Mouse (Mus musculus): ENCODE data around the gene Rrad. TPM values are rescaled to one million over a fixed set of nuclear protein-coding genes. Genes with fewer than 3 reads are reported as not detected.

The Rrad gene
- polyA plus RNA-seq, 1 experiment from 2014 or later: 22.8 TPM

DNA sequence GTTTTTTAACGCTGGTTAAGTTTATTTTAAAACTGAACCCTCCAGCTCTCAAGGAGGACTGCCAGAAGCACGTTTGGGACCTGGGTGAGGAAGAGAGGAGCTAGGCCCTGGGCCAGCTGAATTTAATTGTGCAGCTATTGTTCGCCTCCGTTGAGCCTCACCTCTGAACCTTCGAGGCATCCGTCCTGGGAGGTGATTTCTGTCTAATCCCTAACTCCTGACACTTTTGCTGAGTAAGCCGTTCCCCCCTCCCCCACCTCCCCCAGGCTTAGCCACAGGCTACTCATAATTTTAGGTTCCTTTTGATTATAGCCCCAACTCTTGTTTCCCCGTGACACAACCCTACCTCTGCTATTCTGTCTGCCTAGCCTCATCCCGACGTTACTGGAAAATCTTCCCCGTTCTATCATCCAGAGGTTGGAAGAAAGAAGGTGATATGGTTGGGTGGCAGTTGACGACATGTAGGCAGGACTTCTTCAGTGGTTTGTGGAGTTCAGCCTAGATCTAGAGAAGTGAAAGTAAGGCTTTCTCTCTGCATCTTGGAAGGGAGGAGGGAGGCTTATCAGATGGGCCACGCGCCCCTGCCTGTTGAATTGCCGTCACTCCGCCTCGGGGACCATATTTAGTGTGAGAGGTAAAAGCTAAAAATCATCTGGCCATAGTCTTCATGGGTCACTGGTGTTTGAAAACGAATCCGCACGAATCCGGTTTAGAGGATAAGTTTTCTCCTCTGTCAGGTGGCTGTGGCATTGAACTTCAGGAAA, 35.2 kb downstream of the Rrad start:
- 83% methylated on average over 21 of the region's 21 CpGs for WGBS
- ATAC-seq (ENCODE audit: insufficient number of reproducible peaks, low FRiP score, low TSS enrichment, low read depth): no peak

DNA sequence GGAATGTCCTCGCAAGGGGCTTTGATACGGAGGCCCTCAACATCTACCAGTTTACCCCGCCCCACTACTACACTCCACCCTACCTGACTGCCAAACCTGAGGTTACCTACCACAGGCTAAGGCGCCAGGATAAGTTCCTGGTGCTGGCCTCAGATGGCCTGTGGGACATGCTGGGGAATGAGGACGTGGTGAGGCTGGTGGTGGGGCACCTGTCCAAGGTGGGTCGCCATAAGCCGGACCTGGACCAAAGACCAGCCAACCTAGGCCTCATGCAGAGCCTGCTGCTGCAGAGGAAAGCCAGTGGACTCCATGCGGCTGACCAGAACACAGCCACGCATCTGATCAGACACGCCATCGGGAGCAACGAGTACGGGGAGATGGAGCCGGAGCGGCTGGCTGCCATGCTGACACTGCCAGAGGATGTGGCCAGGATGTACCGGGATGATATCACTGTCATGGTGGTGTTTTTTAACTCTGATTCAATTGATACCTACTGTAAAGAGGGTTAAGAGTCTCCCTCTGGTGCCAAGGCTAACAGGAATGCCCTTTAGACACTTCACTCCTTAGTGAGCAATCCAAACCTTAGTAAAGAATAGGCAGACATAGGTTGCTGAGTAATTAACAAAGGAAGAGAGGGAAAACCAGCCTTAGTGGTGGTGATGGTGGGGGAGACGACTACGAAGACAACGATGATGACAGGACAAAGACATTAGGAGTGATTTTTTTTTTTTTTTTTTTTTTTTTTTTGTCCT, 36.3 kb downstream of the Rrad start:
- no peak for ATAC-seq (ENCODE audit: insufficient number of reproducible peaks, low FRiP score, low TSS enrichment, low read depth)
- H3K4me3 ChIP-seq (replicated peaks): no peak overlapping the region
- no peaks in the 10 kb centered on the region for H3K27me3 ChIP-seq
- peaks cover 22% of the 10 kb centered on the region for H3K36me3 ChIP-seq
- H3K27ac ChIP-seq (replicated peaks): no peak overlapping the region
- H3K4me2 ChIP-seq (replicated peaks): no peak overlapping the region
- no peaks in the 10 kb centered on the region for H3K9me3 ChIP-seq (replicated peaks)
- WGBS: 94% methylated on average over 19 of the region's 19 CpGs
- H3K4me1 ChIP-seq: peaks cover 15% of the 10 kb centered on the region
- H3K9ac ChIP-seq: no peak overlapping the region

More for the DNA sequence above, 35.2 kb downstream of the Rrad start:
- Histone ChIP-seq H3K9me3 (replicated peaks) (no peaks in the 10 kb centered on the region), H3K4me1 (peaks cover 11% of the 10 kb centered on the region; the same call in 1 of the 2 replicates), H3K36me3 (peaks cover 22% of the 10 kb centered on the region), H3K9ac (no peak overlapping the region), H3K27ac (replicated peaks) (no peak overlapping the region), H3K27me3 (no peaks in the 10 kb centered on the region), H3K4me2 (replicated peaks) (no peak overlapping the region), H3K4me3 (replicated peaks) (no peak overlapping the region)

DNA sequence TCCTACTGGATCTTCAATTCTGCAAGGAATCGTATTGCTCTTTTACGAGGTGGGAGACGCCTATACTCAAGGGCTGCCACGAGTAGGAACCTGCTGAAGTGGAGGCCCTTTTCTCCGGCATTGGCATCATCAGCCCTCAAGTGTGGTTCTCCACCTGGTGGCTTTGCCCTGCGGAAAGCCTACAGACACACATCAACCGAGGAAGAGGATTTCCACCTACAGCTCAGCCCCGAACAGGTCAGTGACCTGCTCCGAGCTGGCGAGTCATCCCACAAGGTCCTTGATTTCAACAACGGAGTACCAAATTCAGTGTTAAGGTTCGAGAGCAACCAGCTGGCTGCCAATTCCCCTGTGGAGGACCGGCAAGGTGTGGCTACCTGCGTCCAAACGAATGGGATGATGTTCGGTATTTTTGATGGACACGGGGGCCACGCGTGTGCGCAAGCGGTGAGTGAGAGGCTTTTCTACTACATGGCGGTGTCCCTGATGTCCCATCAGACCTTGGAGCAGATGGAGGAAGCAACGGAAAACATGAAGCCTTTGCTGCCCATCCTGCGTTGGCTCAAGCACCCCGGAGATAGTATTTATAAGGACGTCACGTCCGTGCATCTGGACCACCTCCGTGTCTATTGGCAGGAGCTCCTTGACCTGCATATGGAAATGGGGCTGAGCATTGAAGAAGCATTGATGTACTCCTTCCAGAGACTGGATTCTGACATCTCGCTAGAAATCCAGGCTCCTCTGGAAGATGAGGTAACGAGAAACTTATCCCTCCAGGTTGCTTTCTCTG, 37.4 kb downstream of the Rrad start:
- WGBS: 93% methylated on average over 31 of the region's 31 CpGs
- Histone ChIP-seq H3K9ac (no peak overlapping the region), H3K27ac (replicated peaks) (no peak overlapping the region), H3K4me1 (peaks cover 15% of the 10 kb centered on the region), H3K27me3 (no peaks in the 10 kb centered on the region), H3K9me3 (replicated peaks) (no peaks in the 10 kb centered on the region), H3K4me2 (replicated peaks) (no peak overlapping the region), H3K36me3 (peaks cover 22% of the 10 kb centered on the region), H3K4me3 (replicated peaks) (no peak overlapping the region)
- no peak for ATAC-seq (ENCODE audit: insufficient number of reproducible peaks, low FRiP score, low TSS enrichment, low read depth)

DNA sequence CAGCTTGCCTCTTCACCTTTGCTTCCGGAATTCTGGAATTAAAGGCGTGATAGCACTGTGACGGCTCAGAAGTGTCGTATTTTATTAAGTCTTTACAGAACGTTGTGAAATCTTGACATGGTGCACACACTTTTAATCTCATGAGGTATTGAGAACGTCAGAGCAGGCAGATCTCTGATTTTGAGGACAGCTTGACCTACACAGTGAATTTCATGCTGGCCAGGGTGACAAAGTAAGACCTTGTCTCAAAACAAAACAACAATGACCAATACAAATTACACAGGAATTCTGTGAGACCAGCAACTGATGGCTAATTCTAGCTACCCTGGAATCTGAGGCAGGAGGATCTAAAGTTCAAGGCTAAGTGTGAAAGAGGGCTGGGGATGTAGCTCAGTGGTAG, 38.6 kb downstream of the Rrad start:
- no peak for ATAC-seq (ENCODE audit: insufficient number of reproducible peaks, low FRiP score, low TSS enrichment, low read depth)
- 69% methylated on average over 6 of the region's 6 CpGs for WGBS
- Histone ChIP-seq H3K27me3 (no peaks in the 10 kb centered on the region), H3K27ac (replicated peaks) (no peak overlapping the region), H3K4me1 (peaks cover 15% of the 10 kb centered on the region), H3K9ac (no peak overlapping the region), H3K36me3 (peaks cover 22% of the 10 kb centered on the region), H3K4me2 (replicated peaks) (0 out of 2 replicates have a peak overlapping the region, but pooled peaks have one; percentile 83), H3K9me3 (replicated peaks) (no peaks in the 10 kb centered on the region), H3K4me3 (replicated peaks) (peak overlapping the region; percentile 73; the same call in 1 of the 2 replicates)

DNA sequence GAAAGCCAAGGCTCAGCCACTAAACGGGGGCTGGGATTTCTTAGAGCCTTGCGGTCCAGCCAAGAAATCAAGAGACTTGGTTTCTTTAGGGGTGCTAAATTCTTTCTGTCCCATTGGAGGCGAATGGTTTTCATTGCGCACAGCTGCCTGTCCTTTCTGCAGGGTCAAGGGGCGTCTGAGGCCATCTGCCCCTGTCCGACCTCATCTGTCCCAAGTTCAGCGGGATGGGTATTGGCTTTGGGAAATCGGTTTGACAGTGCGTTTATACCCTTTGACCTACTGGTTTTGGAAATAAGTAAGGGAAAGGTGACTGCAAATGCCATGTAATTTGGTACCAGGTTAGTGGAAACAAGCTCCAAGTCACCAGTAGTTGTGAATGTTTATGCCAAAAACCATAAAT, 39.3 kb downstream of the Rrad start:
- Histone ChIP-seq H3K9ac (peak overlapping the region; percentile 54), H3K27me3 (no peaks in the 10 kb centered on the region), H3K4me2 (replicated peaks) (peak overlapping the region; percentile 83), H3K9me3 (replicated peaks) (no peaks in the 10 kb centered on the region), H3K4me1 (peaks cover 15% of the 10 kb centered on the region), H3K4me3 (replicated peaks) (peak overlapping the region; percentile 73), H3K27ac (replicated peaks) (peak overlapping the region; percentile 86; the same call in 1 of the 2 replicates), H3K36me3 (peaks cover 22% of the 10 kb centered on the region)
- WGBS: 1% methylated on average over 9 of the region's 9 CpGs
- ATAC-seq (ENCODE audit: insufficient number of reproducible peaks, low FRiP score, low TSS enrichment, low read depth): no peak

DNA sequence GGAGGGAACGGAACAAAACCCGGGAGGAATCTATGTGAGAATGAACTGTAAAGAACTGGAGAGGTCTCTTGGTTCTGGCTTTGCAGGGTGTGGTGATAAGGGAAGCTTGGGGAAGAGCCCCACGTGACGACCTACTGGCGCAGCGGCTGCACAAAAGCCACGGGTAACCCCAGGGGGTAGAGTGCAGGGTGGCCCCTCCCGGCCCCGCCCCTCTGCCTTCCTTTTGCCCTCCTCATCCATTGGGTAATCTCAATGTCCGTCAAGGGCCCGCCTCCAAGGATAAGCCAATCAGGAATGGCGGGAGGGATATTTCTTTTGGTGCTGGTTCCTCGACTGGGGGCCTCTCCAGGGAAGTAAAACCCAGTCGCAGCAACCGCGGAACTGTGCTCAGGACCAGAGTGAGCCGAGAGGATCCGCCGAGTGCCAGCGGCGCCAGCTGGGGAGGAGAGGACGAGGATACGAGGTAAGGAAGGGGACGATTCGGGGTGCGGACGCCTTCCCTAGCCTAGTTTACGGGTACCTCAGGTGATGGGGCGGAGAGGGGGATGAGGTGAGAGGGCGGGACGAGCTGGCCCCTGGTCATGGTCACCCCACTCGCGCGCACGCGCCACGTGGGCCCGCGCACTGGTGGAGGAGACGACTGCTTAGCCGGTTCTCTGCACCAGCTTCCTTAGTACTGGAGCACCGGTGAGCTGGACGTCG, 39.8 kb downstream of the Rrad start, which contains the start of gene Pdp2:
TSS of gene Pdp2 (plus strand) at position 319 of the 702 bp plus-strand sequence.
- Histone ChIP-seq H3K36me3 (peaks cover 20% of the 10 kb centered on the region), H3K4me3 (replicated peaks) (peak within 1 kb of the TSS; percentile 73), H3K27me3 (no peaks in the 10 kb centered on the region), H3K4me1 (peaks cover 15% of the 10 kb centered on the region), H3K27ac (replicated peaks) (peak within 1 kb of the TSS; percentile 86), H3K9me3 (replicated peaks) (no peaks in the 10 kb centered on the region), H3K4me2 (replicated peaks) (peak within 1 kb of the TSS; percentile 83), H3K9ac (peak within 1 kb of the TSS; percentile 54)
- ATAC-seq (ENCODE audit: insufficient number of reproducible peaks, low FRiP score, low TSS enrichment, low read depth): peak; percentile 98
- under 1% methylated on average over 44 of the region's 44 CpGs for WGBS

DNA sequence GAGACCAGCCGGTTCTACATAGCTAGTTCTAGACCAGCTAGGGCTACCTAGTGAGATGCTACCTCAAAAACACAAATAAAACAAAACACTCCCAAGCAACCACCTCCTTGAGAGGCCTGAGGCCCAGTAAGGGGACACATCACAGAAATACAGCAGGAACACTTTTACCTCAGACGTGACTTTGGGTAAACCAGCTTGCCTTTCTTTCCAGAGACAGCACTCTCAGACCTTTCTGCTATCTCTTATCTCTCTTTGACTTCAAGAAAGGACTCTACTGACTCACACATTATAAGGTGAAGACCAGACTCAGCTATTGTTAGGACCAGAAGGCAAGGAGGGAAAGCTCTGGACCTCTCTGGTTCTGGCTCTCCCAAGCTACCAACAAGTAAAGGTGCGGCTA, 40.8 kb downstream of the Rrad start:
- Histone ChIP-seq H3K36me3 (peaks cover 18% of the 10 kb centered on the region), H3K4me2 (replicated peaks) (no peak overlapping the region), H3K27ac (replicated peaks) (no peak overlapping the region), H3K9me3 (replicated peaks) (no peaks in the 10 kb centered on the region), H3K4me3 (replicated peaks) (peak overlapping the region; percentile 73; the same call in 1 of the 2 replicates), H3K27me3 (no peaks in the 10 kb centered on the region), H3K4me1 (peaks cover 15% of the 10 kb centered on the region), H3K9ac (no peak overlapping the region)
- no peak for ATAC-seq (ENCODE audit: insufficient number of reproducible peaks, low FRiP score, low TSS enrichment, low read depth)
- 92% methylated on average over 3 of the region's 3 CpGs for WGBS

DNA sequence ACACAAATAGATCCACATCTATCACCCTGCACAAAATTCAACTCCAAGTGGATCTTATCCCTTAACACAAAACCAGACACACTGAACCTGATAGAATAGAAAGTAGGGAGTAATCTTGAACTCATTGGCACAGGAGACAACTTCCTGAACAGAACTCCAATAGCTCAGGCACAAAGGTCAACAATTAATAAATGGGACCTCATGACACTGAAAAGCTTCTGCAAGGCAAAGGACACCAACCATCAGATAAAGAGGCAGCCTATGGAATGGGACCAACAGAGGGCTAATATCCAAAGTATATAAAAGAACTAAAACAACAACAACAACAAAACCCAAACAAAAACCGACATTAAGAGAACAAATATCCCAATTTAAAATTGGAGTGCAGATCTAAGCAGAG, 46.6 kb downstream of the Rrad start:
- WGBS: 63% methylated on average over 1 of the region's 1 CpGs
- Histone ChIP-seq H3K36me3 (no peaks in the 10 kb centered on the region), H3K27ac (replicated peaks) (no peak overlapping the region)

More for the DNA sequence above, 46.6 kb downstream of the Rrad start:
- Histone ChIP-seq H3K9ac (no peak overlapping the region), H3K4me1 (no peaks in the 10 kb centered on the region), H3K4me3 (replicated peaks) (no peak overlapping the region), H3K9me3 (replicated peaks) (peaks cover 7% of the 10 kb centered on the region; the same call in 1 of the 2 replicates), H3K4me2 (replicated peaks) (no peak overlapping the region), H3K27me3 (no peaks in the 10 kb centered on the region)
- ATAC-seq (ENCODE audit: insufficient number of reproducible peaks, low FRiP score, low TSS enrichment, low read depth): no peak
